Mouse (Mus musculus) testis, adult 2 months (tissue): ENCODE data around the gene Gm45785.

ENCODE experiments used
- CTCF ChIP-seq: fragments of 200-500 bp; IDR thresholded peaks from 2 replicates; pipeline ENCODE4 v1.5.1; 2012; ENCODE audit warnings: low read depth, mild to moderate bottlenecking, inconsistent platforms, low read length, moderate library complexity; ENCODE audit not compliant: control insufficient read depth, insufficient read depth, insufficient replicate concordance
- POLR2A ChIP-seq: fragments of 200-500 bp; IDR thresholded peaks from 2 replicates; pipeline ENCODE4 v1.6.1; 2012; ENCODE audit warnings: low read depth, mild to moderate bottlenecking, inconsistent platforms, low read length, moderate library complexity; ENCODE audit not compliant: control insufficient read depth

DNA sequence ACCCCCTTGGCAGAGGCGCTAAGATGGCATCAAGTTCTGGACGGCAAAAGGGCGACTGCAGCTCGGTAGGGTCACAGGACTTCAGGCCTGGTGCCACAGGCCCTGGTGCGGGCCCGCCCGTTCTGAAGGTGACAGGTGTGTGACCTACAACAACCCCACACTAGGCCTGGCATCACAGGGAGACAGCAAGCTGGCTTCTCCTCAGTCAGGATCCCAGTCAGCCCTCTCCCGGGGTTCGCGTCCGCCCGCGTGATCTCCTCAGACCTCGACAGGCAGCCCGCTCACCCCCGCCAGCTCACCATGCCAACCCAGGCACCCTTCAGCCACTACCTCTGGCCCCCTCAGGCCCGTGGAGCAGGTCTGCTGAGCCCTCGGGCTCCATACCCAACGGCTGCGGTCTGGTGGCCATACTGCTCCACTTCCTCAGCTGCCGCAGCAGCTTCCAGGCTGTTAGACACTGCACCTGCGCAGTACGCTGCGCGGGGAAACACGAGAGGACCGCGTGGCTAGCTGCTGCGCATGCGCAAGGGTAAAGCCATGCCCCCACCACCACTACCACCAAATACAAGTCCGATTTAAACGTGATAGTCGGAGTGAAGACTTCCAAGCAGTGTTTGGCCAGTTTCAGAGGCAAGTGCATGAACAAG, 68.6 kb downstream of the Gm45785 start, which contains the start of gene Syce1:
- TF ChIP-seq POLR2A = peak; percentile 98
- no peak; the same call in 1 of the 2 replicates for TF ChIP-seq CTCF
